Mouse (Mus musculus) 3T3-L1 (cell line): ENCODE results near the gene Mmd.
"Not testable (repeated sequence)": the region's sequence is repeated elsewhere in the genome, so short reads cannot be mapped to it uniquely, and the experiment has no call there.

Experiments used
- DNase-seq: peaks from one replicate; pipeline ENCODE4 v3.0.0-alpha.2; 2015; ENCODE audit warnings: low read depth, low spot score

The Mmd gene

GRCm38 (mm10) chr11:90249701-90250141 is 465 bp downstream of the Mmd start:
- DNase-seq, result peak; percentile 49

GRCm38 (mm10) chr11:90250189-90250588 is 933 bp downstream of the Mmd start:
- peak; percentile 55 for DNase-seq

DNA sequence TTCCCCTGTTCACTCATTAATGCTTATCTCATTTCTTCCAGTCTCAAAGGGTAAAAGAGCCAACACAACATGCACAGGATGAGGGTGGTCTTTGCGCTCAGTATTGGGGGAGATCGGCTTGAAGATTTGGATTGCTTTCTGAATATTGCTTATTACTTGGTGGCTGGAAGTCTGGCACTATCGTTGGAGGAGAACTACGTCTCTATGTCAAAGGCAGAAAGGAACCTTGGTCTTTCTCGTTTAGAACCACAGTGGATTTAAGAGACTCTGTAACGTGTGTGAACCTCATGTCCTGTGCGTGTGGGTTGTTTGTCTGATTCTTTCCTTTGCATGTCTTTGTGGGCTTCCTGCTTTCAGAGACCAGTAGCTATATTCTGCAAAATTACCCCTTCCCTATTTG is 1.5 kb downstream of the Mmd start:
- DNase-seq, result no peak

- DNase-seq, result no peak
These were observed 2.7 kb downstream of the Mmd start for GRCm38 (mm10) chr11:90251923-90252322.

DNA sequence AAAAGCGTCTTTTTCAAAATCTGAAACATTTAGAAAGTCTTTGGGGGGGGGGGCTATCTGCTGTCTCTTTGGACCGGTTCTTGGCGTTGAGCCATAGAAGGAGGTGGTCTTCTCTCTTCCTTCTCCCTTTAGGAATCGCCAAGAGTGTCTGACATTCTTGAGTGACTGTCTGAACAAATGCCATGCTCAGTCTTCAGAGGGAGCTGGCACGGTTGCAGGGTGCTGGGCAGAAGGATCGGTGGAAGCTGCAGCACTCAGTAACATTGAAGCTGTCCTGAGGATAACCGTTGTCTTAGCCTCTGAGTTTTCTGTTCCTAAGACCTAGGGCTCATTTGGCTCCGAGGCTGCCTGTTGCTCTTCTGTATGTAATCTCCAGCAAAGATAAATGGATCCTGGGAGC is 3.1 kb downstream of the Mmd start:
- DNase-seq, result no peak

DNA sequence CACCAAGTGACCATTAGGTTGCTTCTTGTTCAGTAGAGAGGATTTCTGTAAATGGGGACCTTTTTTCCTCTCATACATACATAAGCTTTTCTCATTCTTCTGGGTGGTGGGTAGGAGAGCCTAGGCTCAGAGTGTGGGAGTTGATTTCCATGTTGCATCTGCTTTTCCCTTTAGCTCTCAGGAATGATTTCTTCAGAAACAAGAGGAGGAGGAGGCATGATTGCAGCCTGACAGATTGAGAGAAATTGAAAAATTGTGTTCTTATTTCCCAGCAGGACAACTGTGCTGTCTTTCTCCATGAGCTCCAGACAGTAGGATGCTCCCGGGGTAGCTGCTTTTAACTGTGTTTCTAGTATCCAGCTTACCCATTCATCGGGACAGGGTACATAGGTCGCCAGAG is 5.3 kb downstream of the Mmd start:
- DNase-seq, result no peak

DNA sequence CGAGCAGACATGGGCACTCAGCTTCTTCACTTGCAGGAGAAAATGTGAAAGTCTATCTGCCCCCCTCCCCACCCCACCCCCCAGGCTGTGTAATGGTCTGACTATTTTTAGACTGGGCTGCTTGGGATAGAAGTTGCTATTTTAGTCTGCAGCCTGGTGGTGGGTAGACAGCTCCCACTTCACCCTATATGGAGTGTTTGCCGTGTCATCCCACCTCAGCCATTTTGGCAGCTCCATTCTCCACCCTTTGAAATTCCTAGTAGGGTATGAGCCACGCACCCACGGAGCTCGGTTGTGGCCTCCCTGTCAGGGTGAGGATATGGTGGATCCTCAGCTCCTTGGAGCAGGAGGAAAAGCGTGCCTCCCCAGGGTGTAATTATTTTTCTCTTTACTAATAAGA is 6.4 kb downstream of the Mmd start:
- no peak for DNase-seq

GRCm38 (mm10) chr11:90256833-90257525 is 7.7 kb downstream of the Mmd start:
- DNase-seq, result no peak

- no peak for DNase-seq
These were observed 9.2 kb downstream of the Mmd start for GRCm38 (mm10) chr11:90258321-90258927.

- peak; percentile 48 for DNase-seq
These were observed 9.8 kb downstream of the Mmd start for GRCm38 (mm10) chr11:90259071-90259470.

GRCm38 (mm10) chr11:90259826-90260225 is 10.6 kb downstream of the Mmd start:
- DNase-seq, result no peak

DNA sequence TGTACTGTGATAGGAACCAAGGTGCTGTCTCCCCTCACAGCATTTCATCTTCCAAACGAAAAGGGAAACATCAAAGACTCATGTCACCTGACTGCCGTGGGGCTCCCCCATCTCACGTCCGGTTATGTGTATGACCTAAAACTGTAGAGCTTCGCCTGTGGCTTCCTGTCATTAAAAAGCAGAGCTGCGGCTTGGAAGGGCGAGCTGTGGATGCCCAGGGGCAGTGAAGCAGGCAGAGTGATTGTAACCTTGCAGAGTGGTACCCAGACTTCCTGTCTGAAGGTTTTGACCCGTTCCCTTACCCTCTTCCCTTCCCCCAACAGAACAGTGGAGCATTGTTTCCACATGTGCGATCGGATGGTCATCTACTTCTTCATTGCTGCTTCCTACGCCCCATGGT is 14.9 kb downstream of the Mmd start:
- no peak for DNase-seq

- no peak for DNase-seq
These were observed 16.3 kb downstream of the Mmd start for GRCm38 (mm10) chr11:90265581-90265980.

DNA sequence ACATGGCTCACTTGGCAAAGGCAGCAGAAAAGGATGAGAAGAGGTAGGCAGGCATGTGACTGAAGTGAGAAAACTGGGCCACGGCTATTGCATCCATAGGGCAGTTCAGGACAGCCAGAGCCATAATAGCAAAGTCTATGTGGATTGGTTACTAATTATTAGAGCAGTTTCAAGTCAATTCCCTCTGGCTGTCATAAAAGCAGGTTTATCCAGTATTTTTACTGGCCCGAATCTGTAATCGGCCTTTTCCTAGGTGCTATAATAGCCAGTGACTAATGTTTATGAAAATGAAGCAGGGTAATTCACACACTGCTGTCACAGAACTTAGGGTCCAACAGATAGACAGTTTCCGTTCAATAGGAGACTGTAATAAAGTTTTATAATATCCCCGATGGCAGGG is 19.7 kb downstream of the Mmd start:
- DNase-seq, result no peak

DNA sequence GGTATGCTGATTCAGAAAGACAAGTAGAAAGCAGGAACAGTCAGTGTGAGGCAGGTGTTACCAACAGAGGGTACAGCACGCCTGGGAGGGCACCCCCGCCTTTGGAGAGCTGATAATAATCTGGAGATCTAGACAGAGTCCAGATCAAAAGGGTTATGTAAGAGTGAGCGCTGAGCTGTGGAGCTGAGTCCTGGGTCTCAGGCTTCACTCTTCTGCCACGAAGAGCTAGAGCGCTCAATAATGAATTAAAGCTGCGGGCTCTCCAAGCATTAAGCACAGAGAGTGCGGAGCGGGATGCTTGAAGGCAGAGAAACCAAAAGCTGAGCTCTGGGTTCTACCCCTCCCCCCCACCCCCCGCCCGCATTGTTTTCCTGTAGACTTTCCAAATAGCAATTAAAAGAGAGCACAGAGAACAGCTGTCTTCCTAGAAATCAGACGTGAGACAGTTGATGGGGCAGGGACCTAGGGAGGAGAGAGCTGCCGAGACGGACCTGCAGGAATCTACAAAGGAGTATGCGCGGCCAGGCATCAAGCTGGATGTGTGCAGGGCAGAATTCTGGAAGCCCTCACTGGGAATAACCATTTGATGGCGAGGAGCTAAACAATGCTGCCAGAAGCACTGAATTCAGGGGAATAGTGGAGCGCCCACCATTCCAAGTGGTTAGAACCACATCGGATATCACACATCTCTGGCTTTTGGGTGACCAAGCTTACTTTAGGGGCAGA is 20.3 kb downstream of the Mmd start:
- no peak for DNase-seq

- DNase-seq, result peak; percentile 12
These were observed 21.0 kb downstream of the Mmd start for GRCm38 (mm10) chr11:90270132-90270877.

GRCm38 (mm10) chr11:90274187-90274586 is 24.9 kb downstream of the Mmd start:
- DNase-seq, result no peak

GRCm38 (mm10) chr11:90275663-90276062 is 26.4 kb downstream of the Mmd start:
- no peak for DNase-seq

DNA sequence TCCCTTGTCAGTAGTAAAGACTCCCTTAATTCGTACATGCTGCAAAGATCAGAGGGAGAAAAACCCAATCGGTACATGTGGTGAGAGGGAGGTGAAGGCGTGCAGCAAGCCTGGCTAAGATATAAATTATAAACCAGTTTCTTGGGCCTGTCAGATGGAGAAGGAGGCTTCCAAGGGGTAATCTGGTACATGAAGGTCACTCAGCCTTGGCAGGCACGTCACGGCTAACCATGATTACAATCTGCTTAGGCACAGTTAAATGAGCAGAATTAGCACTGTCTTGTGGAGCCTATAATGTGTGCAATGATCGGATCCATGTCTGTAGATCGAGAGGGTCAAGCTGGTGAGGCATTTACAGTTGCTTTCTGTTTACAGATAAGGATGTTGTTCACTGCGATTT is 26.9 kb downstream of the Mmd start:
- DNase-seq, result no peak

DNA sequence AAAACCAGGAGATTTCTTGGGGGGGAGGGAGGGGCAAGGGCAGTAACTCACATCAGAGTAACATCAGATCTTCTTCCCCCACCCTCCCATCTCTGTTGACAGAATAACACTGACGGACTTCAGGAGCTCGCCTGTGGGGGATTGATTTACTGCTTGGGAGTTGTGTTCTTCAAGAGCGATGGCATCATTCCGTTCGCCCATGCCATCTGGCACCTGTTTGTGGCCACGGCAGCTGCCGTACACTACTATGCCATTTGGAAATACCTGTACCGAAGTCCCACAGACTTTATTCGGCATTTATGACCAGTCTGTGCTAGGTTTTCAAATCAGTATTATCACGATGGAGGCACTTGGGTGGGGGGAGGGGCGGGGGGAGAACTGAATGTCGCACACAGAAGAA is 27.3 kb downstream of the Mmd start:
- no peak for DNase-seq

DNA sequence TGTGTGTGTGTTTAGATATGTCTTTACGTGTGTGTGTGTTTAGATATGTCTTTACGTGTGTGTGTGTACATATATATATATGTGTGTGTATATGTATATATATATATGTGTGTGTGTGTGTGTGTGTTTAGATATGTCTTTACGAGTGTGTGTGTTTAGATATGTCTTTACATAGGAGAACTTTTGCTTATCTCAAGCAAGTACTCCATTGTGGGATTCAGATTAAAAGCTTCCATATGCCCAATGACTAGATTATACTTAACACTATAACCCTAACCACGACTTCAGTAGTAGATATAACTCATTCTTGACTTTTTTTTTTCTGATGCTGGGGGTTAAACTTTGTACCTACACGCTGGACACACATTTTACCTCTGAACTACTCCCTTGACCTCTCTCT is 30.8 kb downstream of the Mmd start:
- no peak for DNase-seq

DNA sequence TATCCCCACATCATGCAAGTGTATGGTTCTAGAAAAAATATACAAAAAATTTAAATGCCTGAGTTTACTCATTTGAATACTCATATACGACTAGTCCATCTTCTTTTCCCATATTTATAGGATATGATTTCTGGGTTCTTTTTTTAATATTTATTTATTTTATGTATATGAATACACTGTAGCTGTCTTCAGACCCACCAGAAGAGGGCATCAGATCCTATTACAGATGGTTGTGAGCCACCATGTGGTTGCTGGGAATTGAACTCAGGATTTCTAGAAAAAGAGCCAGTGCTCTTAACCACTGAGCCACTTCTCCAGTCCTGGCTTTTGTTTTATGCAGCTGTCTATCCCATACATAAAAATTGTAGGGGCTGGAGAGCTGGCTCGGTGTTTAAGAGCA is 32.7 kb downstream of the Mmd start:
- not testable (repeated sequence) for DNase-seq
